Mouse (Mus musculus): ENCODE results near the gene Phgr1.

Gene Phgr1

DNA sequence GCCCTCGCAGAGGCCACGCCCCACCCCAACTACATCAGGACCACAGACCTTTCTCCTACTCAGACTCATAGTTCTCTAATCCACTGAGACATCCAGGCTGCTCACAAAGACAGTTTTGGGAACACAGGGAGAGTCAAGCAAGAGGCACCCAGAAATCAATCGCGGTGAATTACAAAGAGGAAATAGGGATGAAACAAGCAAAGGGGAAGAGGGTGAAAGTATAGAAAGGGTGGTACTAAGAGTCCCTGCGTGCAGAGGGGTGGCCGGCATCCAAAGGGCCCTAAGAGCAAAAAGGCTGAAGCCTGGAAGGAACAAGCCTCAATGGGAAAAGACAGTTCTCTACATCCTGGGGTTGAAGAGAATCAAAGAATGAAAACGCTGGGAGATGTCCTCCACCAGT lies 27.9 kb upstream of the Phgr1 start:
- no peak for DNase-seq (ENCODE audit: low read depth, low spot score)
- Histone ChIP-seq H3K27me3 (ENCODE audit: control insufficient read depth, insufficient read depth, low read length, poor library complexity, severe bottlenecking) (no peaks in the 10 kb centered on the region), H3K36me3 (ENCODE audit: control insufficient read depth, insufficient read depth, low read length, poor library complexity, severe bottlenecking) (no peaks in the 10 kb centered on the region)

DNA sequence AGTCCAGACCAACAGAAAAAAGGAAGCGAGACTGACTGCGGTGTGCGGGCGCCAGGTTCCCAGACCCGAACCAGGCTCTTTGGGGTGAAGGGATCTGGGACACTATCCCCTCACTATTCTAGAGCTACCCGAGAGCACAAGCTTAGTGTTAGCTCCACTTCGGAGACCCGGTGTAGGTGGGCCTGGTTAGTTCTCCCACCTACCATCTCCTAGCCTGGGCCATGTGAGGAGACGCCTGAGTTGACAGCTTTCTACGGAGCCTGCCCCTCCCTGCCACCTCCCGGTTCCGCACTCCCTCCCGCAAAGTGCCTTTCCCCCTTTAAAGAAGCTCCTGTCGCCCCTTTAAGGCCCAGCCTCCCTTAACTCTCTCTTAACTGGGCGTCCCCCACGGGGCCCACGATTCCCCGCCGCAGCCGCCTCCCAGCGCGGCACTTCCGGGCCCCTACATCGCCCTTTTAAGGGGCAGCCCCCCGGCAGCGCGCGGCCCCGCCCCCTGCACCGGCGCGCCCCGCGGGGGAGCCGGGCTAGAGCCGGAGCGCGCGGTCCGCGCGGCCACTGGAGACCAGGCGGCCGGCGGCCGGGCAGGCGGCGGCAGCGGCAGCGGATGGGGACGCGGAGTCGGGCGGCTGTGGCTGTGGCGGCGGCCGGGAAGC lies 27.2 kb upstream of the Phgr1 start, which contains the start of gene Inafm2:
Gene Inafm2, plus strand, starts transcription at position 527 of the 653 bp plus-strand sequence.
- Histone ChIP-seq H3K27me3 (ENCODE audit: control insufficient read depth, insufficient read depth, low read length, poor library complexity, severe bottlenecking) (no peaks in the 10 kb centered on the region), H3K36me3 (ENCODE audit: control insufficient read depth, insufficient read depth, low read length, poor library complexity, severe bottlenecking) (no peaks in the 10 kb centered on the region)
- DNase-seq (ENCODE audit: low read depth, low spot score): peak; percentile 86

DNA sequence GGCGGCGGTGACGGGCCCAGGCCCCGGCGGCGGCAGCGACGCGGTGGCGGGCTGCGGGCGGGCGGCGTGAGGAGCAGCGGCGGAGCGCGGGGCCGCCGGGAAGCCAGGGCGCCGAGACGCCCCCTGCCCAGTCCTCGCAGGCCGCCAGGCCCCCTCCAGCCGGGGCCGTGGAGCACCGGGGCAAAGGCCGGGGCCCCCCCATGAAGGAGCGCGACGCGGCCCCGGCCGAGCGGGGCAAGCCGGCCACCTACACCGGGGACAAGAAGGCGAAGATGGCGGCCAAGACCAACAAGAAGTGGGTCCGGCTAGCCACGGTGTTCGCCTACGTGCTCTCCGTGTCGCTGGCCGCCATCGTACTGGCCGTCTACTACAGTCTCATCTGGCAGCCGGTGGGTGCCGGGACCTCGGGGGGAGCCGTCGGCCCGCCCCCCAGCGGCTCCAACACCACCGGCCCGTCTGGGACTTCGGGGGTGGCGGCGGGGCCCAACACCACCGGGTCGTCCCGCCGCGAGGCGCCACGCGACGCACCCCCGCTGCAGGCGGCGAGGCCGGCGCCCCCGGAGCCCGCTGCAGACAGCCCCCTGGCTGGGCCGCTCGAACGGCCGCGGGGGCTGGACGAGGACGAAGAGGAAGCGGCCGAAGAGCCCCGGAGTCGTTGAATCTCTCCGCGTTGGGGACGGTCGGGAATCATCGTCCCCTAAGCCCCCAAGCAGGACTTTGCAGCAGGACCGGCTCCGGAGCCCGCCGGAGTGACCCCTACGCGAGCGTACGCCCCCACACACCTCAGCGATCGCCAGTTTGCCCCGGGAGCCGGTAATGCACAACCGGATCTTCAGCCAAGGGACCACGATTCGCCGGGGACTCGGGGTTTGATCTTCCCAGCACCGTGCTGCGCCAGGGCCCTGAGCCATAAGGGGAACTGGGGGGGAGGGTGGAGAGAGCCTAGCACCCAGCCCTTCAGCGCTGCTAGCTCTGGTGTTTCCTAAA lies 26.4 kb upstream of the Phgr1 start:
- DNase-seq (ENCODE audit: low read depth, low spot score): peak; percentile 47
- Histone ChIP-seq H3K36me3 (ENCODE audit: control insufficient read depth, insufficient read depth, low read length, poor library complexity, severe bottlenecking) (no peaks in the 10 kb centered on the region), H3K27me3 (ENCODE audit: control insufficient read depth, insufficient read depth, low read length, poor library complexity, severe bottlenecking) (no peaks in the 10 kb centered on the region)

DNA sequence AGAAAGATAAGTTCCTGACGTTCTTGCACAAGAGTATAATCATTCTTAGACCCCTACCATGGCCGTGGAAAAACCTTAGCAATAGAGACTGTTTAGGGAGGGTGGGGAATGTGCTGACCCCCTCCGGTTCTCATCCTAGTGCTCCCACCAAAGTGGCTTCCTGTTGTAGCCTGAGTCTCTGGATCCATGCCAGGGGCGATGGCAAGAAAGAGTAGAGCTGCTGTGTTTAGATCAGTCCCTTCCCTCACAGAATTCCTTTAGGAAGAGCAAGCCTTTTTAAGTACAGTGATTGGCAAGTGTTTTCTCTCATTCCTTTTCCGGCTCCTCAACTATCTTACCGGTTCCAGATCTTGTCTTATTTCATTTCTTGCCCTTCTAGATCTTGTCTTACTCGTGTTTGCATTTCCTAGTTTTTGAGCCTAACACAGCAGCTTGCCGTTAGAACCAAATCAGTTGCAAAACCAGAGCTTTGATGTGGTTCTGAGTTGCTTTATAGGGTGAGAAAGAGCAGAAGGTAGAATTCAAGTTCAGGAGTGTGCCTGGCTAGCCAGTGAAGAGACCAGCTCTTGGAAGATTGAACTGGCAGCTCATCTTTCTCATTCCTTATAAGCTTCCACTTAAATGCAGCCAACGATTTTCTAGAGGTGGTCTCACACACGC lies 25.1 kb upstream of the Phgr1 start:
- Histone ChIP-seq H3K27me3 (ENCODE audit: control insufficient read depth, insufficient read depth, low read length, poor library complexity, severe bottlenecking) (no peaks in the 10 kb centered on the region), H3K36me3 (ENCODE audit: control insufficient read depth, insufficient read depth, low read length, poor library complexity, severe bottlenecking) (no peaks in the 10 kb centered on the region)
- no peak for DNase-seq (ENCODE audit: low read depth, low spot score)

DNA sequence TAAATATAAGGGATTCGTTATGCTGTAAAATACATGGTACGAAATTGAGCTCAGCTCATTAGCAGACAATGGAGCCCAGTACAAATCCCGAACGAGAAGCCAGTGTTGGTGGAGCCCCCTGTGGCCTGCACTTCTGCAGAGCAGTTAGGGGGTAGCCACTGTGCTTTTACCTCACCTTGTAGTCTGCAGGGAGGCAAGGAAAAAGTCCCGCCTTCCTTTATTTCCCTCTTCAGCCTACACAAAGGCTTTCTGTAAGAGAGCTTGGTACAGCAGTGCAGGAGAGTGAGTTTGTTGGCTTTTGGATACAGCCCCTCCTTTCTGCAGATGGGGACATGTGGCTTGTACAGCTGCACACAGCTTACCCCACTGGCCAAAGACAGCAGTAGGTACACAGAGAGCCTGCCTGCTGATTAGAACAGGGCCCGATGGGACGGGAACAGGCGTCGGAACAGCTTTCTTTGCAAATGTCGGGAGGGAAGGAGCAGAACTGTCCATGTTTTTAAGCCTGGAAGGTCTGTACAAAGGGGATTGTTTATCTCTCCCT lies 23.2 kb upstream of the Phgr1 start:
- Histone ChIP-seq H3K27me3 (ENCODE audit: control insufficient read depth, insufficient read depth, low read length, poor library complexity, severe bottlenecking) (no peaks in the 10 kb centered on the region), H3K36me3 (ENCODE audit: control insufficient read depth, insufficient read depth, low read length, poor library complexity, severe bottlenecking) (no peaks in the 10 kb centered on the region)
- DNase-seq (ENCODE audit: low read depth, low spot score): no peak

DNA sequence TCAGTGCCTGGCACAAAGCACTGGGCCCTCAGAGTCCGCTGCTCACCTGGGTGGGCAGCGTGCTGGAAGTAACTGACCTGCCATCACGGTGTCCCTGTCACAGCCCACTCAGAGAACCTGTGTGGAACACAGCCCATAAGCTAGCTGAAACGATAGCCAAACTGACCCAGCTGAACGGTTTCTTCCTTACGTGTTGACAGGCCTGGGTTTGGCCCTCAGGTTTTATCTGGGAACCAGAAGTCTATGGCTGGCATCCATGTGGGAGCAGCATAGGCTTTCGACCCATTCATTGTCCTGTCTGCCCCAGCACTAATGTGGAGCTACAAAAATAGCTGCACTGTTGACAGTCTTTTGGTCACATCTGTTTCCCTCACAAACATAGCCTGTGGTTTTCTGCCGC lies 22.1 kb upstream of the Phgr1 start:
- Histone ChIP-seq H3K36me3 (ENCODE audit: control insufficient read depth, insufficient read depth, low read length, poor library complexity, severe bottlenecking) (no peaks in the 10 kb centered on the region), H3K27me3 (ENCODE audit: control insufficient read depth, insufficient read depth, low read length, poor library complexity, severe bottlenecking) (no peaks in the 10 kb centered on the region)
- DNase-seq (ENCODE audit: low read depth, low spot score): no peak

DNA sequence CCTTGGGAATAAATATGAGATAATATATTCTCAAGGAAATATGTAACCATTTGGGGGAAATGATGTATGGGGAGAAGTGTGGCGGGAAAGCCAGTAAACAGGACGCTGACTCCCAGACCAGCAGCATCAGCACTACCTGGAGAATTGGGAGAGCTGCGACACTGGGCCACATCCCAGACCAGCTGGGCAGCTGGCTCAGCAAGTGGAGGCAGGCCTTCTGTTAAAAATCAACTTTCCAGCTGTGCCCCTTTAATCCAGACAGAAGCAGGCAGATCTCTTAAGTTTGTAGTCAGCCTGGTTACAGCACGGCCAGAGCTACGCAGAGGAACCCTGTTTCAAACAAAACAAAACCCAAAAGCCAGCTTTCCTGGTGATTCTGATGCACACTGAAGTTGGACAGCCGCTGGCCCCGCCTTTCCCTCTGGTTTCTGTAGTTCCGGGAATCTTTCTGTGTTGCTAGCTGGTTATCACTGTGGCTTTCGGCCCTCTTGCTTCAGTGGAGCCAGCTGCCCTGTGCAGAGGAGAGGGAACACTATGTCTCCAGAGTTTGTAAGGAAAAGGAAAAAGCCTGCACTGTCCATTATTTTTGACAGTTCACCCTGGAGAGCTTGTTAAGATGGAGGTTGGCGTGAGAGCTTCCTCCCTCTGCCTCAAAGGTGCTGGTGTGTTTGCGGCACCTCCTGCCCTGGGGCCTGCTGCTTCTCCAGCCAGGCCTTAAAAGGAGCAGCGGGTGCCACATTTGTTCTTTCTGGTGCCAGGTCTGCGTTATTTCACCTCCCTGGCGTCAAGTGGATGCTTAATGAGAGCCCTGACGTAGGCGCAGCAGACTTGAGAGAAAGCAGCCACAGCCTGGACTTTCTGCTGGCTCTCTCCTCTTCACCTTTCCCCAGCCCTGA lies 20.4 kb upstream of the Phgr1 start:
- no peaks in the 10 kb centered on the region for H3K36me3 ChIP-seq (ENCODE audit: control insufficient read depth, insufficient read depth, low read length, poor library complexity, severe bottlenecking)
- H3K27me3 ChIP-seq (ENCODE audit: control insufficient read depth, insufficient read depth, low read length, poor library complexity, severe bottlenecking): no peaks in the 10 kb centered on the region
- DNase-seq (ENCODE audit: low read depth, low spot score): no peak

DNA sequence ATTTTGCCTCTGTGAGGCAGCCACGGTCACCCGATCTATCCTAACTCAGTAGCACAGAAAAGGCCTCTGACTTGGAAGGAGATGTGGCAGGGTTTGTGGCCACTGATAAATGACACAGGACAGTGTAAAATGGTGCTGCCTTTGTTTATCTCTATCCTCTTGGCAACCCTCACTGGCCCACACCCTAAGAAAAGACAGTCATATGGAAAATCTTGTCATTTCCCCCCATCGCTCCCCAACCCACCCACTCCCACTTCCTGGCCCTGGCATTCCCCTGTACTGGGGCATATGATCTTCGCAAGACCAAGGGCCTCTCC lies 19.8 kb upstream of the Phgr1 start:
- no peak for DNase-seq (ENCODE audit: low read depth, low spot score)
- H3K36me3 ChIP-seq (ENCODE audit: control insufficient read depth, insufficient read depth, low read length, poor library complexity, severe bottlenecking): no peaks in the 10 kb centered on the region
- H3K27me3 ChIP-seq (ENCODE audit: control insufficient read depth, insufficient read depth, low read length, poor library complexity, severe bottlenecking): no peaks in the 10 kb centered on the region

DNA sequence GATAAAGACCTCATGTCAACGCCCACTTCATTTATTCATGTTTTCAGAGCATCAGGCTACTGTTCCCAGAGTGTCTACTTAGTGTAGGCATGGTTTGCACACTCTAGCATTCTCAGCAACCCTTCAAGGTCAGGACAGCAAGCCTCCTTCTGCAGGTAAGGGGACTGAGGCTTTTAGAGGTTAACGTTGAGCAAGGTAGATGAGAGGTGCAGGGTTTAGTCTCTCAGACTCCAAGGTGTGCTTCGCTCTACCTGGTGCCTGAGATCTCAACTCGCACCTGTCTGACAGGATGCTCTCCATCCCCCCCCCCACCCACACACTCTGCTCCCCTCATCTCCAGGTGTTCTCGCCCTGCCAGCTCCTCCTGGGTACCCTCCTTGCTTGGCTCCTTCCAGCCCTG lies 18.4 kb upstream of the Phgr1 start:
- no peak for DNase-seq (ENCODE audit: low read depth, low spot score)
- no peaks in the 10 kb centered on the region for H3K36me3 ChIP-seq (ENCODE audit: control insufficient read depth, insufficient read depth, low read length, poor library complexity, severe bottlenecking)
- H3K27me3 ChIP-seq (ENCODE audit: control insufficient read depth, insufficient read depth, low read length, poor library complexity, severe bottlenecking): no peaks in the 10 kb centered on the region

DNA sequence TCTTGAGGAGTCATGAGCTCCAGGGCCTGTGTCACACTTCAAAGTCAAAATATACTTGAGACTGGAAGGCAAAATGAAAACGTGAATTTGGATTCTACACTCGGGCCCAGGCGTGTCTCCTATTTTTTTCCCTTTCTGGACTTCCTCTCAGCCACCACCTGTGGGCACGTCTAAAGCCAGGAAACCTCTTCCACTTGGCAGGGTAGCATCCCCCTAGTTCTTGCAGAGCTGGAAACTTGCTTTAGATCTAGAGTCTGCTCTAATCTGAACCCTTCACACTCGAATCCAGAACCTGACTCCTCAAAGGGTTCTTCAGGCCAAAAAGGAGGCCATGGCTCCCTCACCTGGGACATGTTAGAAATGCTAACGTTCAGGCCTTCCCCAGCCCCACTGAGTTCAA lies 17.2 kb upstream of the Phgr1 start:
- no peak for DNase-seq (ENCODE audit: low read depth, low spot score)
- no peaks in the 10 kb centered on the region for H3K27me3 ChIP-seq (ENCODE audit: control insufficient read depth, insufficient read depth, low read length, poor library complexity, severe bottlenecking)

DNA sequence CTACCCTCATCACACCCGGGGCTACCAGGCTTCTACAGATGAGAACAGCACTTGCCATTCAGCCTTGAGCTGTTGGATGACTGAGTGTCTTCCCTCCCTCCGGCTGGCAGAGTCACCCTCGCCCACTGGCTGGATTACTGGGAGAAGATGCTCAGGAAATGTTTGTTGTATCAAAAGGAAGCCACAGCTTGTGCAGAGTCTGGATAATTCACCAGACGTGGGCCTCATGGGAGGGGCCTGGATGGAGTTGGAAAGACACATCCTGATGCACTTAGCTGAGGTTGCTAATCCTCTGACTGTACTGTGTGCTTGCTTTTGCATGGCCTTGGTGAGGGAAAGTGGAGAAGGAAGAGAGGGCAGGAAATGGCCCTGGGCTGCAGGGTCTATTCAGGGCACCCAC lies 16.5 kb upstream of the Phgr1 start:
- Histone ChIP-seq H3K27me3 (ENCODE audit: control insufficient read depth, insufficient read depth, low read length, poor library complexity, severe bottlenecking) (no peaks in the 10 kb centered on the region), H3K36me3 (ENCODE audit: control insufficient read depth, insufficient read depth, low read length, poor library complexity, severe bottlenecking) (no peaks in the 10 kb centered on the region)
- no peak for DNase-seq (ENCODE audit: low read depth, low spot score)

More for the DNA sequence above, 17.2 kb upstream of the Phgr1 start:
- H3K36me3 ChIP-seq (ENCODE audit: control insufficient read depth, insufficient read depth, low read length, poor library complexity, severe bottlenecking): no peaks in the 10 kb centered on the region

DNA sequence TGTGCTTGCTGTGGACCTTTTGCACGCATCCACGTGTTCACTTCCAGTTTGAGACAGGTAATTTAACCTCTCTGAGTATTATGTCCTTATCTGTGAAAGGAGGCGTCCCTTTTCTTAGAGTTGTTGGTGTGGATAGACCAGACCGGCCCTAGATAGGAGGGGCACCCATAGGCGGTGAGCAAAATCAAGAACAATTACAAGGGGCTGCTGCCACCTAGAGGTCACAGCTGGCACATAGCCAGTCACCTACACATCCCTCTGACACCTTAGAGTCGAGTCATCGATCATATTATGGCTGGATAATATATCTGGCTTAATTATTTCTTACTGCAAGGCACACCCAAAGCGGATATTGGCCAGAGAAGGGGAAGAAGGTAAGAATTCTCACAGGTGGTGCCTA lies 12.7 kb upstream of the Phgr1 start:
- DNase-seq (ENCODE audit: low read depth, low spot score): peak; percentile 90
- H3K27me3 ChIP-seq (ENCODE audit: control insufficient read depth, insufficient read depth, low read length, poor library complexity, severe bottlenecking): no peaks in the 10 kb centered on the region
- H3K36me3 ChIP-seq (ENCODE audit: control insufficient read depth, insufficient read depth, low read length, poor library complexity, severe bottlenecking): no peaks in the 10 kb centered on the region

DNA sequence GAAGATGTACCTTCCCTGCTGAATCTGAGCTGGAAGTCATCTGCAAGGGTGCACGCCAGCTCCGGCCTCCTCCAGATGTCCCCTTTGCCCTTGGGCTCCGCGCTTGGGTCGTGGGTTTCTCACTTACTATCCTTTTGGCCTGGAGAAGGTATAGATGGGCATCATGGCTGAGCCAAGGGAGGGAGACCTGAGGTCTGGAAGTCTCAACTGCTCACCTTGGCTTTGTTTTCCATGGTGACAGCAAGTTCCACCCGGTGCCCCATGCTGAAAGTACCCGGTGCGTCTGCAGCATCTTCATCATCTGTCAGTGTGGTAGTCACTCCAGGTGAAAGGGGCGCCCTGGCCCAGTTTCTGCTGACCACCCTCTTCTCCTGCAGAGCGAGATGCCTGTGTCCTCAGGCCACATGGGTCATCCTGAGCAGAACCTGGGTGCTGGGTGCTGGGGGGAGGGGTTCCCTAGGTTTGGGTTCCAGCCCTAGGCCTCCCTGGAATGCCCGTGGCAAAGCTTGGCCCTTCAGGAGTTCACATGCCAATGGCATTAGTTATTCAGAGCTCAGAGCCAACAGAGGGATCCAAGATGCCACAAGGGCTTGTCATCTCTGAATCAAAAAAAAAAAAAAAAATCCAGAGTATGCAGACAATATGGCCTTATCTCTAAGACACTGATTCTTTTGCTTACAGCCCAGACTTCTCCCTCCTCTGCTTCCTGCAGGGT lies 12.1 kb upstream of the Phgr1 start:
- DNase-seq (ENCODE audit: low read depth, low spot score): no peak
- Histone ChIP-seq H3K27me3 (ENCODE audit: control insufficient read depth, insufficient read depth, low read length, poor library complexity, severe bottlenecking) (no peaks in the 10 kb centered on the region), H3K36me3 (ENCODE audit: control insufficient read depth, insufficient read depth, low read length, poor library complexity, severe bottlenecking) (no peaks in the 10 kb centered on the region)

DNA sequence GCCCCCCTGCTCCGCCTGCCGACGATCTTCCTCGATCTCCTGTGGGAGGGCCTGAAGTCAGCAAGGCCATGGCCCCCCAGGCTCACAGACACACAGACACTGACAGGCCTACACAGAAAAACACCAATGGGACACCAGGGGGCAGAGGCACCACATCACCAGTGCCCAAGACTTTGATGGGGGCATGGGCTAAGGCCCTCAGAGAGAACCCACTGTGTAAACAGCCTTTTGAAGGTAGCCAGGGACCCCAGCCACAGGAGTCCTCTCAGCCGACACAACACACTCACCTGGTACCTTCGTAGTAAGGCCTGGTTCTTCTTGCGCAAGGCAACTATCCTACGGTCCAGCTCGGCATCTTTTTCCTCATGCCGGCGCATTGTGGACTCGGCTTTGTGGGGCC lies 11.2 kb upstream of the Phgr1 start:
- Histone ChIP-seq H3K36me3 (ENCODE audit: control insufficient read depth, insufficient read depth, low read length, poor library complexity, severe bottlenecking) (no peaks in the 10 kb centered on the region), H3K27me3 (ENCODE audit: control insufficient read depth, insufficient read depth, low read length, poor library complexity, severe bottlenecking) (no peaks in the 10 kb centered on the region)
- DNase-seq (ENCODE audit: low read depth, low spot score): no peak
